Mouse (Mus musculus) gastrocnemius, adult 2 months (tissue): ENCODE results near the gene Gm49601. TPM values are rescaled to one million over a fixed set of nuclear protein-coding genes. Genes with fewer than 3 reads are reported as not detected.

ENCODE experiments used
- DNase-seq: peaks from one replicate; pipeline ENCODE4 v3.0.0; 2022
- H3K27ac ChIP-seq: fragments of 200-600 bp; 2 replicates; pipeline ENCODE4 v1.8.1; 2022; ENCODE audit warnings: mild to moderate bottlenecking
- H3K4me3 ChIP-seq: fragments of 200-600 bp; 2 replicates; pipeline ENCODE4 v1.8.1; 2022; ENCODE audit warnings: mild to moderate bottlenecking, moderate library complexity
- CTCF ChIP-seq: fragments of 200-600 bp; IDR thresholded peaks from 2 replicates; pipeline ENCODE4 v1.8.1; 2022; ENCODE audit warnings: antibody characterized with exemption, mild to moderate bottlenecking, moderate library complexity
- intact Hi-C: fragments of 180-260 bp; cut with DNase I; formaldehyde crosslinking; loops from one replicate; pipeline ENCODE4 v1.15.1; 2025
- total RNA-seq, 2 experiments: library from RNA; stranded (reverse); gene quantifications; 2 replicates each; pipeline ENCODE4 v1.2.3; 2021

Gm49601 gene
- total RNA-seq, 2 experiments from 2014 or later, result 0.61 to 1.1 TPM

GRCm38 (mm10) chr16:18582426-18583148 is 43.6 kb downstream of the Gm49601 start:
- DNase-seq, result peak; percentile 27
- no peak for TF ChIP-seq CTCF
- H3K4me3 ChIP-seq, result peak overlapping the region; percentile 69
- H3K27ac ChIP-seq, result no peak overlapping the region
- intact Hi-C loops, result no loop called here

- H3K27ac ChIP-seq, result no peak overlapping the region
- no peak for TF ChIP-seq CTCF
- H3K4me3 ChIP-seq, result peak overlapping the region; percentile 69
- intact Hi-C loops, result no loop called here
- peak; percentile 37 for DNase-seq
These were observed 44.5 kb downstream of the Gm49601 start for GRCm38 (mm10) chr16:18581623-18582205.

GRCm38 (mm10) chr16:18581050-18581622 is 45.1 kb downstream of the Gm49601 start:
- intact Hi-C loops, result no loop called here
- no peak for TF ChIP-seq CTCF
- Histone ChIP-seq H3K4me3 (peak overlapping the region; percentile 69), H3K27ac (no peak overlapping the region)
- no peak for DNase-seq

GRCm38 (mm10) chr16:18580389-18580788 is 45.8 kb downstream of the Gm49601 start:
- Histone ChIP-seq H3K4me3 (no peak overlapping the region), H3K27ac (no peak overlapping the region)
- intact Hi-C loops, result no loop called here
- no peak; the same call in 1 of the 2 replicates for TF ChIP-seq CTCF
- no peak for DNase-seq

- TF ChIP-seq CTCF, result no peak
- intact Hi-C loops, result no loop called here
These were observed 48.5 kb downstream of the Gm49601 start for GRCm38 (mm10) chr16:18577599-18578160.

GRCm38 (mm10) chr16:18577071-18577470 is 49.2 kb downstream of the Gm49601 start:
- H3K27ac ChIP-seq, result no peak overlapping the region
- H3K4me3 ChIP-seq, result no peak overlapping the region
- DNase-seq, result no peak
- TF ChIP-seq CTCF, result no peak
- intact Hi-C loops, result no loop called here

More at GRCm38 (mm10) chr16:18577599-18578160, 48.5 kb downstream of the Gm49601 start:
- Histone ChIP-seq H3K4me3 (no peak overlapping the region), H3K27ac (no peak overlapping the region)
- DNase-seq, result no peak

- TF ChIP-seq CTCF, result no peak
- Histone ChIP-seq H3K27ac (no peak overlapping the region), H3K4me3 (no peak overlapping the region)
- intact Hi-C loops, result no loop called here
- DNase-seq, result peak; percentile 43
These were observed 52.0 kb downstream of the Gm49601 start for GRCm38 (mm10) chr16:18574196-18574595.

Other genes with a start within 250 kb of the Gm49601 start
- gene Txnrd2, start 200.0 kb downstream of the Gm49601 start, total RNA-seq, result 10 to 100 TPM; 18.9 to 21.4 TPM
- gene Comt, start 199.6 kb downstream of the Gm49601 start, total RNA-seq, result 10 to 100 TPM; 35.4 to 43.5 TPM
- 1 to 10 TPM; 4.0 to 4.4 TPM for gene Gnb1l, start 127.7 kb downstream of the Gm49601 start, total RNA-seq
- gene Rtl10, start 127.5 kb downstream of the Gm49601 start, total RNA-seq, result 1 to 10 TPM; 3.2 to 4.1 TPM
- 1 to 10 TPM; 1.2 to 4.7 TPM for gene Tbx1, start 35.8 kb downstream of the Gm49601 start, total RNA-seq
- gene Gp1bb, start 4.0 kb downstream of the Gm49601 start, total RNA-seq, result not detected
- gene Sept5, start 3.5 kb upstream of the Gm49601 start, total RNA-seq, result 1 to 10 TPM; 3.1 to 6.1 TPM
- gene Cldn5, start 150.4 kb upstream of the Gm49601 start, total RNA-seq, result 1 to 10 TPM; 5.0 to 9.5 TPM
- 10 to 100 TPM; 43.8 to 50.1 TPM for gene Ufd1, start 185.4 kb upstream of the Gm49601 start, total RNA-seq
- 1 to 10 TPM; 2.6 TPM for gene Cdc45, start 185.6 kb upstream of the Gm49601 start, total RNA-seq
- 10 to 100 TPM; 15.5 to 21.9 TPM for gene 2510002D24Rik, start 210.2 kb upstream of the Gm49601 start, total RNA-seq
- 1 to 10 TPM in 1 of 2 experiments, under 1 TPM in 1; 0.38 to 1.1 TPM for gene Gm28539, start 210.2 kb upstream of the Gm49601 start, total RNA-seq